Mouse (Mus musculus) liver, embryonic 11.5 days (tissue): ENCODE results near the gene 1700020D05Rik. TPM values are rescaled to one million over a fixed set of nuclear protein-coding genes. Genes with fewer than 3 reads are reported as not detected.

Experiments used
- ATAC-seq: fragments of 200-750 bp; cut with Nextera tagmentation; replicated peaks from 2 replicates; pipeline ENCODE4 v1.8.0; 2017; ENCODE audit warnings: moderate number of reproducible peaks, mild to moderate bottlenecking, moderate TSS enrichment, moderate library complexity; ENCODE audit not compliant: low FRiP score
- DNase-seq: peaks from one replicate; pipeline ENCODE4 v3.0.0-alpha.2; 2017; ENCODE audit warnings: low spot score
- H3K27ac ChIP-seq: fragments of 300-500 bp; sonication (generic); 2 replicates; pipeline ENCODE4 v1.5.1; 2014; ENCODE audit warnings: mild to moderate bottlenecking, low read depth, low read length, control low read depth
- H3K27me3 ChIP-seq: fragments of 300-500 bp; sonication (generic); replicated peaks from 2 replicates; pipeline ENCODE4 v1.6.1; 2014; ENCODE audit warnings: low read length, mixed read lengths; ENCODE audit not compliant: control insufficient read depth, insufficient read depth
- H3K36me3 ChIP-seq: fragments of 300-500 bp; sonication (generic); 2 replicates; pipeline ENCODE4 v1.6.1; 2014; ENCODE audit warnings: mild to moderate bottlenecking, low read length, moderate library complexity, mixed read lengths; ENCODE audit not compliant: control insufficient read depth, insufficient read depth
- H3K4me1 ChIP-seq: fragments of 300-500 bp; sonication (generic); replicated peaks from 2 replicates; pipeline ENCODE4 v1.6.1; 2014; ENCODE audit warnings: low read length, mixed read lengths; ENCODE audit not compliant: control insufficient read depth, insufficient read depth
- H3K4me2 ChIP-seq: fragments of 300-500 bp; sonication (generic); 2 replicates; pipeline ENCODE4 v1.6.1; 2014; ENCODE audit warnings: mild to moderate bottlenecking, control low read depth, moderate library complexity
- H3K4me3 ChIP-seq: fragments of 300-500 bp; sonication (generic); 2 replicates; pipeline ENCODE4 v1.5.1; 2014; ENCODE audit warnings: low read depth, low read length, control low read depth
- H3K9ac ChIP-seq: fragments of 300-500 bp; sonication (generic); 2 replicates; pipeline ENCODE4 v1.6.1; 2014; ENCODE audit warnings: low read depth, low read length, control low read depth
- H3K9me3 ChIP-seq: fragments of 300-500 bp; sonication (generic); 2 replicates; pipeline ENCODE4 v1.6.1; 2016; ENCODE audit warnings: low read length, inconsistent platforms, mixed read lengths; ENCODE audit not compliant: control insufficient read depth
- WGBS: fragments of 180-500 bp; shearing (Covaris S2); extraction: QIAGEN DNeasy Blood & Tissue Kit; methylation state at CpG from one replicate; pipeline ENCODE4 v1.1.7; 2014; 5-methylcytosine and 5-hydroxymethylcytosine counted together
- polyA plus RNA-seq: library from polyadenylated mRNA; unstranded; fragments of >200 nt; fragmentation: Nextera tagmentation; extraction: Ambion mirVana; gene quantifications from 2 replicates; pipeline ENCODE4 v1.2.1, GENCODE M21; 2014

Gene 1700020D05Rik
- polyA plus RNA-seq, 1 experiment from 2014 or later, result not detected

DNA sequence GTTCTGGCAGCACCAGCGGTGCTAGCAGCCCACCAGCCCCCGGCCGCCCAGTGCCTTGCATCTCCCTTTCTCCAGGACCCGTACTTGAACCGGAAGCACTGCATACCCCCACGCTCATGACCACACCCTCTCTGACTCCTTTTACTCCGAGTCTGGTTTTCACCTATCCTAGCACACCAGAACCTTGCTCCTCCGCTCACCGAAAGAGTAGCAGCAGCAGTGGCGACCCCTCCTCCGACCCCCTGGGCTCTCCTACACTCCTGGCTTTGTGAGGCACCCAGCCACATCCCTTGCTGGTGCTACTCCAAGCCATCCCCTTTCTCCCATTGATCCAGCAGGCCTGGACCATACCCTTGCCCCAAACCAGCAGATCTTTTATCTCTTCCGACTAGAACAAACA is 48.5 kb downstream of the 1700020D05Rik start:
- ATAC-seq (no peak), DNase-seq (no peak)
- no peak overlapping the region for H3K9ac ChIP-seq
- no peak overlapping the region for H3K27ac ChIP-seq
- peaks cover 25% of the 10 kb centered on the region for H3K4me1 ChIP-seq
- peak overlapping the region; percentile 90 for H3K4me2 ChIP-seq
- 78% methylated on average over 12 of the region's 12 CpGs for WGBS
- 0 out of 2 replicates have a peak, but pooled peaks cover 2% of the 10 kb centered on the region for H3K36me3 ChIP-seq
- no peaks in the 10 kb centered on the region for H3K9me3 ChIP-seq
- peak overlapping the region; percentile 87; the same call in 1 of the 2 replicates for H3K4me3 ChIP-seq
- no peaks in the 10 kb centered on the region for H3K27me3 ChIP-seq

Other genes starting within 250 kb of the 1700020D05Rik start
- gene Pacs1, start 230.7 kb downstream of the 1700020D05Rik start, polyA plus RNA-seq, result 27.0 and 30.3 TPM in 2 replicates
- gene Sf3b2, start 208.3 kb downstream of the 1700020D05Rik start, polyA plus RNA-seq, result 285 and 290 TPM in 2 replicates
- gene Gal3st3, start 205.5 kb downstream of the 1700020D05Rik start, polyA plus RNA-seq, result 1.6 and 2.1 TPM in 2 replicates
- not detected in 2 replicates for gene Catsper1, start 168.0 kb downstream of the 1700020D05Rik start, polyA plus RNA-seq
- not detected in 2 replicates for gene Cst6, start 154.2 kb downstream of the 1700020D05Rik start, polyA plus RNA-seq
- 72.9 and 76.5 TPM in 2 replicates for gene Eif1ad, start 137.0 kb downstream of the 1700020D05Rik start, polyA plus RNA-seq
- 601 and 643 TPM in 2 replicates for gene Banf1, start 136.6 kb downstream of the 1700020D05Rik start, polyA plus RNA-seq
- gene Sart1, start 115.1 kb downstream of the 1700020D05Rik start, polyA plus RNA-seq, result 62.7 and 73.3 TPM in 2 replicates
- gene Tsga10ip, start 101.3 kb downstream of the 1700020D05Rik start, polyA plus RNA-seq, result 0.30 and 1.2 TPM in 2 replicates
- 124 and 151 TPM in 2 replicates for gene Drap1, start 78.8 kb downstream of the 1700020D05Rik start, polyA plus RNA-seq
- 24.2 and 27.2 TPM in 2 replicates for gene AI837181, start 78.6 kb downstream of the 1700020D05Rik start, polyA plus RNA-seq
- gene Fosl1, start 56.2 kb downstream of the 1700020D05Rik start, polyA plus RNA-seq, result 0.52 and 0.59 TPM in 2 replicates
- 5.8 and 6.3 TPM in 2 replicates for gene Ccdc85b, start 45.9 kb downstream of the 1700020D05Rik start, polyA plus RNA-seq
- 60.9 and 66.7 TPM in 2 replicates for gene Fibp, start 43.2 kb downstream of the 1700020D05Rik start, polyA plus RNA-seq
- 0.39 and 0.52 TPM in 2 replicates for gene Ctsw, start 35.3 kb downstream of the 1700020D05Rik start, polyA plus RNA-seq
- 47.8 and 55.3 TPM in 2 replicates for gene Efemp2, start 29.8 kb downstream of the 1700020D05Rik start, polyA plus RNA-seq
- gene Mus81, start 15.4 kb downstream of the 1700020D05Rik start, polyA plus RNA-seq, result 28.3 and 33.8 TPM in 2 replicates
- 2,498 and 2,516 TPM in 2 replicates for gene Cfl1, start 13.3 kb downstream of the 1700020D05Rik start, polyA plus RNA-seq
- 7.0 and 8.3 TPM in 2 replicates for gene Snx32, start 6.8 kb upstream of the 1700020D05Rik start, polyA plus RNA-seq
- gene Ovol1, start 56.9 kb upstream of the 1700020D05Rik start, polyA plus RNA-seq, result 0.22 TPM in 1 of 2 replicates, not detected in the other
- gene Ap5b1, start 64.2 kb upstream of the 1700020D05Rik start, polyA plus RNA-seq, result 3.6 and 3.8 TPM in 2 replicates
- 175 and 189 TPM in 2 replicates for gene Rnaseh2c, start 98.1 kb upstream of the 1700020D05Rik start, polyA plus RNA-seq
- 24.0 and 28.0 TPM in 2 replicates for gene Kat5, start 106.5 kb upstream of the 1700020D05Rik start, polyA plus RNA-seq
- 57.1 and 57.7 TPM in 2 replicates for gene Rela, start 133.7 kb upstream of the 1700020D05Rik start, polyA plus RNA-seq
- gene Sipa1, start 159.9 kb upstream of the 1700020D05Rik start, polyA plus RNA-seq, result 32.3 and 34.8 TPM in 2 replicates
- gene Map3k11, start 185.0 kb upstream of the 1700020D05Rik start, polyA plus RNA-seq, result 27.4 and 28.1 TPM in 2 replicates
- 22.5 and 25.0 TPM in 2 replicates for gene Pcnx3, start 185.1 kb upstream of the 1700020D05Rik start, polyA plus RNA-seq
- 0.14 TPM in 1 of 2 replicates, not detected in the other for gene Kcnk7, start 200.6 kb upstream of the 1700020D05Rik start, polyA plus RNA-seq
- gene Ehbp1l1, start 222.5 kb upstream of the 1700020D05Rik start, polyA plus RNA-seq, result 64.9 and 67.1 TPM in 2 replicates
- 47.5 and 49.8 TPM in 2 replicates for gene Fam89b, start 225.9 kb upstream of the 1700020D05Rik start, polyA plus RNA-seq
- 4.1 and 4.6 TPM in 2 replicates for gene Ltbp3, start 237.1 kb upstream of the 1700020D05Rik start, polyA plus RNA-seq